Mouse (Mus musculus): ENCODE data around the gene Zmiz1. TPM values are rescaled to one million over a fixed set of nuclear protein-coding genes. Genes with fewer than 3 reads are reported as not detected.

Gene Zmiz1
- polyA plus RNA-seq, 1 experiment = 52.6 TPM

GRCm38 (mm10) chr14:25459998-25460800 is 1.2 kb downstream of the Zmiz1 start:
- TF ChIP-seq POLR2A (IDR thresholded peaks at IDR 0.05; ENCODE audit: borderline replicate concordance, extremely low read depth, low read depth, low read length) (0 out of 2 replicates have a peak, but pooled peaks have one; percentile 41), CTCF (IDR thresholded peaks at IDR 0.05; ENCODE audit: insufficient read depth, low read length) (no peak)
- peaks cover 23% of the 10 kb centered on the region for H3K4me1 ChIP-seq (ENCODE audit: control insufficient read depth, insufficient read depth, low read length)
- under 1% methylated on average over 63 of the region's 63 CpGs for WGBS
- DNase-seq = peak; percentile 72
- peak overlapping the region; percentile 82 for H3K4me3 ChIP-seq (replicated peaks; ENCODE audit: extremely low read depth, low read depth, low read length)

GRCm38 (mm10) chr14:25460801-25461675 is 2.1 kb downstream of the Zmiz1 start:
- peak; percentile 74 for DNase-seq
- H3K4me1 ChIP-seq (ENCODE audit: control insufficient read depth, insufficient read depth, low read length) = peaks cover 29% of the 10 kb centered on the region
- H3K4me3 ChIP-seq (replicated peaks; ENCODE audit: extremely low read depth, low read depth, low read length) = peak overlapping the region; percentile 82
- peak; percentile 40; the same call in 1 of the 2 replicates for TF ChIP-seq POLR2A (IDR thresholded peaks at IDR 0.05; ENCODE audit: borderline replicate concordance, extremely low read depth, low read depth, low read length)
- no peak for TF ChIP-seq CTCF (IDR thresholded peaks at IDR 0.05; ENCODE audit: insufficient read depth, low read length)
- WGBS = under 1% methylated on average over 42 of the region's 42 CpGs

- TF ChIP-seq POLR2A (IDR thresholded peaks at IDR 0.05; ENCODE audit: borderline replicate concordance, extremely low read depth, low read depth, low read length) (no peak), CTCF (IDR thresholded peaks at IDR 0.05; ENCODE audit: insufficient read depth, low read length) (no peak)
- no peak for DNase-seq
- 7% methylated on average over 12 of the region's 12 CpGs for WGBS
- H3K4me3 ChIP-seq (replicated peaks; ENCODE audit: extremely low read depth, low read depth, low read length) = peak overlapping the region; percentile 82
- peaks cover 37% of the 10 kb centered on the region for H3K4me1 ChIP-seq (ENCODE audit: control insufficient read depth, insufficient read depth, low read length)
Observed at GRCm38 (mm10) chr14:25461676-25462385, 2.8 kb downstream of the Zmiz1 start.

GRCm38 (mm10) chr14:25462975-25463374 is 4.0 kb downstream of the Zmiz1 start:
- peaks cover 43% of the 10 kb centered on the region for H3K4me1 ChIP-seq (ENCODE audit: control insufficient read depth, insufficient read depth, low read length)

GRCm38 (mm10) chr14:25463919-25464318 is 4.9 kb downstream of the Zmiz1 start:
- 16% methylated on average over 9 of the region's 9 CpGs for WGBS
- no peak for DNase-seq
- H3K4me1 ChIP-seq (ENCODE audit: control insufficient read depth, insufficient read depth, low read length) = peaks cover 45% of the 10 kb centered on the region
- H3K4me3 ChIP-seq (replicated peaks; ENCODE audit: extremely low read depth, low read depth, low read length) = no peak overlapping the region
- TF ChIP-seq CTCF (IDR thresholded peaks at IDR 0.05; ENCODE audit: insufficient read depth, low read length) (no peak), POLR2A (IDR thresholded peaks at IDR 0.05; ENCODE audit: borderline replicate concordance, extremely low read depth, low read depth, low read length) (no peak)

More at GRCm38 (mm10) chr14:25462975-25463374, 4.0 kb downstream of the Zmiz1 start:
- no peak for DNase-seq
- WGBS = 50% methylated on average over 1 of the region's 1 CpGs
- no peak overlapping the region for H3K4me3 ChIP-seq (replicated peaks; ENCODE audit: extremely low read depth, low read depth, low read length)
- TF ChIP-seq POLR2A (IDR thresholded peaks at IDR 0.05; ENCODE audit: borderline replicate concordance, extremely low read depth, low read depth, low read length) = no peak
- no peak for TF ChIP-seq CTCF (IDR thresholded peaks at IDR 0.05; ENCODE audit: insufficient read depth, low read length)

- no peak overlapping the region for H3K4me3 ChIP-seq (replicated peaks; ENCODE audit: extremely low read depth, low read depth, low read length)
- no peak for TF ChIP-seq CTCF (IDR thresholded peaks at IDR 0.05; ENCODE audit: insufficient read depth, low read length)
- TF ChIP-seq POLR2A (IDR thresholded peaks at IDR 0.05; ENCODE audit: borderline replicate concordance, extremely low read depth, low read depth, low read length) = no peak
- DNase-seq = no peak
- peaks cover 45% of the 10 kb centered on the region for H3K4me1 ChIP-seq (ENCODE audit: control insufficient read depth, insufficient read depth, low read length)
- WGBS = 60% methylated on average over 8 of the region's 8 CpGs
Observed at GRCm38 (mm10) chr14:25464611-25465307, 5.8 kb downstream of the Zmiz1 start.

GRCm38 (mm10) chr14:25466361-25466760 is 7.4 kb downstream of the Zmiz1 start:
- DNase-seq = no peak
- WGBS = 14% methylated on average over 4 of the region's 4 CpGs
- Histone ChIP-seq H3K4me1 (ENCODE audit: control insufficient read depth, insufficient read depth, low read length) (peaks cover 56% of the 10 kb centered on the region), H3K4me3 (replicated peaks; ENCODE audit: extremely low read depth, low read depth, low read length) (no peak overlapping the region)
- TF ChIP-seq POLR2A (IDR thresholded peaks at IDR 0.05; ENCODE audit: borderline replicate concordance, extremely low read depth, low read depth, low read length) (no peak), CTCF (IDR thresholded peaks at IDR 0.05; ENCODE audit: insufficient read depth, low read length) (no peak)

- 41% methylated on average over 10 of the region's 10 CpGs for WGBS
- DNase-seq = no peak
- H3K4me3 ChIP-seq (replicated peaks; ENCODE audit: extremely low read depth, low read depth, low read length) = no peak overlapping the region
- no peak for TF ChIP-seq CTCF (IDR thresholded peaks at IDR 0.05; ENCODE audit: insufficient read depth, low read length)
- TF ChIP-seq POLR2A (IDR thresholded peaks at IDR 0.05; ENCODE audit: borderline replicate concordance, extremely low read depth, low read depth, low read length) = no peak
- H3K4me1 ChIP-seq (ENCODE audit: control insufficient read depth, insufficient read depth, low read length) = peaks cover 67% of the 10 kb centered on the region
Observed at GRCm38 (mm10) chr14:25467911-25468668, 9.1 kb downstream of the Zmiz1 start.
